Mouse (Mus musculus): ENCODE measurements around the gene Mpdz. TPM values are rescaled to one million over a fixed set of nuclear protein-coding genes. Genes with fewer than 3 reads are reported as not detected.

Mpdz gene
- total RNA-seq, 1 experiment = 12.7 TPM

- Histone ChIP-seq H3K27ac (ENCODE audit: insufficient read depth, low read depth, low read length, poor library complexity, severe bottlenecking) (no peak overlapping the region), H3K9ac (ENCODE audit: insufficient read depth, low read depth, low read length, poor library complexity, severe bottlenecking) (no peak overlapping the region), H3K4me1 (ENCODE audit: control insufficient read depth in 2 of 2, insufficient read depth in 2 of 2, low read length in 2 of 2, poor library complexity in 1 of 2) (no peaks in the 10 kb centered on the region), H3K36me3 (ENCODE audit: control insufficient read depth, insufficient read depth, low read length, poor library complexity, severe bottlenecking) (no peaks in the 10 kb centered on the region), H3K4me3 (ENCODE audit: insufficient read depth in 1 of 2, low read depth in 1 of 2, low read length in 2 of 2, poor library complexity in 1 of 2, severe bottlenecking in 1 of 2) (no peak overlapping the region), H3K9me3 (ENCODE audit: control insufficient read depth, insufficient read depth, low read depth, low read length) (no peaks in the 10 kb centered on the region)
- no peak for DNase-seq (ENCODE audit: low read depth, low spot score)
- TF ChIP-seq HCFC1 (IDR thresholded peaks at IDR 0.05; ENCODE audit: borderline replicate concordance, insufficient read depth, low read length) (no peak), ZC3H11A (IDR thresholded peaks at IDR 0.05; ENCODE audit: borderline replicate concordance, low read depth, low read length) (no peak)
- in situ Hi-C loops (cut with MboI; ENCODE audit: low sequenced_read_pairs in 2 of 2, unreplicated experiment in 2 of 2) = no loop called here
Observed at GRCm38 (mm10) chr4:81310168-81310474, 132.5 kb downstream of the Mpdz start.

- TF ChIP-seq ZNF384 (IDR thresholded peaks at IDR 0.05; ENCODE audit: low read depth, low read length) = no peak
- in situ Hi-C loops (cut with MboI; ENCODE audit: low sequenced_read_pairs in 2 of 2, unreplicated experiment in 2 of 2) = no loop called here
- Histone ChIP-seq H3K36me3 (ENCODE audit: control insufficient read depth, insufficient read depth, low read length, poor library complexity, severe bottlenecking) (no peaks in the 10 kb centered on the region), H3K9me3 (ENCODE audit: control insufficient read depth, insufficient read depth, low read depth, low read length) (no peaks in the 10 kb centered on the region), H3K9ac (ENCODE audit: insufficient read depth, low read depth, low read length, poor library complexity, severe bottlenecking) (no peak overlapping the region), H3K4me3 (ENCODE audit: insufficient read depth in 1 of 2, low read depth in 1 of 2, low read length in 2 of 2, poor library complexity in 1 of 2, severe bottlenecking in 1 of 2) (no peak overlapping the region), H3K4me1 (ENCODE audit: control insufficient read depth in 2 of 2, insufficient read depth in 2 of 2, low read length in 2 of 2, poor library complexity in 1 of 2) (no peaks in the 10 kb centered on the region), H3K27ac (ENCODE audit: insufficient read depth, low read depth, low read length, poor library complexity, severe bottlenecking) (no peak overlapping the region)
- DNase-seq (ENCODE audit: low read depth, low spot score) = no peak
Observed at GRCm38 (mm10) chr4:81309473-81310167, 133.0 kb downstream of the Mpdz start.

- H3K9me3 ChIP-seq (ENCODE audit: control insufficient read depth, insufficient read depth, low read depth, low read length) = no peaks in the 10 kb centered on the region
- in situ Hi-C loops (cut with MboI; ENCODE audit: low sequenced_read_pairs in 2 of 2, unreplicated experiment in 2 of 2) = no loop called here
- no peak overlapping the region for H3K9ac ChIP-seq (ENCODE audit: insufficient read depth, low read depth, low read length, poor library complexity, severe bottlenecking)
- no peak for TF ChIP-seq ZC3H11A (IDR thresholded peaks at IDR 0.05; ENCODE audit: borderline replicate concordance, low read depth, low read length)
- TF ChIP-seq CHD2 (IDR thresholded peaks at IDR 0.05; ENCODE audit: low read depth, low read length) = no peak
- no peak for TF ChIP-seq MAFK (IDR thresholded peaks at IDR 0.05; ENCODE audit: insufficient read depth, low read depth, low read length)
- no peak for TF ChIP-seq HCFC1 (IDR thresholded peaks at IDR 0.05; ENCODE audit: borderline replicate concordance, insufficient read depth, low read length)
- TF ChIP-seq ZNF384 (IDR thresholded peaks at IDR 0.05; ENCODE audit: low read depth, low read length) = no peak
- DNase-seq (ENCODE audit: low read depth, low spot score) = no peak
- no peaks in the 10 kb centered on the region for H3K4me1 ChIP-seq (ENCODE audit: control insufficient read depth in 2 of 2, insufficient read depth in 2 of 2, low read length in 2 of 2, poor library complexity in 1 of 2)
- H3K27ac ChIP-seq (ENCODE audit: insufficient read depth, low read depth, low read length, poor library complexity, severe bottlenecking) = no peak overlapping the region
- H3K36me3 ChIP-seq (ENCODE audit: control insufficient read depth, insufficient read depth, low read length, poor library complexity, severe bottlenecking) = no peaks in the 10 kb centered on the region
- H3K4me3 ChIP-seq (ENCODE audit: insufficient read depth in 1 of 2, low read depth in 1 of 2, low read length in 2 of 2, poor library complexity in 1 of 2, severe bottlenecking in 1 of 2) = no peak overlapping the region
Observed at GRCm38 (mm10) chr4:81307596-81308265, 134.9 kb downstream of the Mpdz start.

GRCm38 (mm10) chr4:81302056-81302455 lies 140.6 kb downstream of the Mpdz start:
- no peak for DNase-seq (ENCODE audit: low read depth, low spot score)
- H3K4me1 ChIP-seq (ENCODE audit: control insufficient read depth in 2 of 2, insufficient read depth in 2 of 2, low read length in 2 of 2, poor library complexity in 1 of 2) = no peaks in the 10 kb centered on the region
- in situ Hi-C loops (cut with MboI; ENCODE audit: low sequenced_read_pairs in 2 of 2, unreplicated experiment in 2 of 2) = no loop called here
- H3K36me3 ChIP-seq (ENCODE audit: control insufficient read depth, insufficient read depth, low read length, poor library complexity, severe bottlenecking) = no peaks in the 10 kb centered on the region
- H3K9ac ChIP-seq (ENCODE audit: insufficient read depth, low read depth, low read length, poor library complexity, severe bottlenecking) = no peak overlapping the region
- no peak overlapping the region for H3K4me3 ChIP-seq (ENCODE audit: insufficient read depth in 1 of 2, low read depth in 1 of 2, low read length in 2 of 2, poor library complexity in 1 of 2, severe bottlenecking in 1 of 2)
- TF ChIP-seq MAFK (IDR thresholded peaks at IDR 0.05; ENCODE audit: insufficient read depth, low read depth, low read length) (no peak), ZNF384 (IDR thresholded peaks at IDR 0.05; ENCODE audit: low read depth, low read length) (no peak), ZC3H11A (IDR thresholded peaks at IDR 0.05; ENCODE audit: borderline replicate concordance, low read depth, low read length) (no peak), HCFC1 (IDR thresholded peaks at IDR 0.05; ENCODE audit: borderline replicate concordance, insufficient read depth, low read length) (no peak), CHD2 (IDR thresholded peaks at IDR 0.05; ENCODE audit: low read depth, low read length) (no peak)
- no peaks in the 10 kb centered on the region for H3K9me3 ChIP-seq (ENCODE audit: control insufficient read depth, insufficient read depth, low read depth, low read length)
- H3K27ac ChIP-seq (ENCODE audit: insufficient read depth, low read depth, low read length, poor library complexity, severe bottlenecking) = no peak overlapping the region

- no peak for DNase-seq (ENCODE audit: low read depth, low spot score)
- TF ChIP-seq ZC3H11A (IDR thresholded peaks at IDR 0.05; ENCODE audit: borderline replicate concordance, low read depth, low read length) = no peak
- TF ChIP-seq ZNF384 (IDR thresholded peaks at IDR 0.05; ENCODE audit: low read depth, low read length) = no peak
- no peak for TF ChIP-seq CHD2 (IDR thresholded peaks at IDR 0.05; ENCODE audit: low read depth, low read length)
- TF ChIP-seq HCFC1 (IDR thresholded peaks at IDR 0.05; ENCODE audit: borderline replicate concordance, insufficient read depth, low read length) = no peak
- no peak for TF ChIP-seq MAFK (IDR thresholded peaks at IDR 0.05; ENCODE audit: insufficient read depth, low read depth, low read length)
- Histone ChIP-seq H3K36me3 (ENCODE audit: control insufficient read depth, insufficient read depth, low read length, poor library complexity, severe bottlenecking) (no peaks in the 10 kb centered on the region), H3K9ac (ENCODE audit: insufficient read depth, low read depth, low read length, poor library complexity, severe bottlenecking) (no peak overlapping the region), H3K4me3 (ENCODE audit: insufficient read depth in 1 of 2, low read depth in 1 of 2, low read length in 2 of 2, poor library complexity in 1 of 2, severe bottlenecking in 1 of 2) (no peak overlapping the region), H3K4me1 (ENCODE audit: control insufficient read depth in 2 of 2, insufficient read depth in 2 of 2, low read length in 2 of 2, poor library complexity in 1 of 2) (no peaks in the 10 kb centered on the region), H3K9me3 (ENCODE audit: control insufficient read depth, insufficient read depth, low read depth, low read length) (no peaks in the 10 kb centered on the region), H3K27ac (ENCODE audit: insufficient read depth, low read depth, low read length, poor library complexity, severe bottlenecking) (no peak overlapping the region)
- in situ Hi-C loops (cut with MboI; ENCODE audit: low sequenced_read_pairs in 2 of 2, unreplicated experiment in 2 of 2) = no loop called here
Observed at GRCm38 (mm10) chr4:81298384-81298783, 144.2 kb downstream of the Mpdz start.

Measured in ES-E14 (cell line).